Mouse (Mus musculus) neural tube, embryonic 15.5 days (tissue): ENCODE data around the gene Map3k11. TPM values are rescaled to one million over a fixed set of nuclear protein-coding genes. Genes with fewer than 3 reads are reported as not detected.

ENCODE experiments used
- ATAC-seq: fragments of 200-750 bp; cut with Nextera tagmentation; 2 replicates; pipeline ENCODE4 v1.8.0; 2017; ENCODE audit warnings: mild to moderate bottlenecking, moderate TSS enrichment, moderate library complexity; ENCODE audit not compliant: low FRiP score
- H3K27ac ChIP-seq: fragments of 300-500 bp; sonication (generic); replicated peaks from 2 replicates; pipeline ENCODE4 v1.5.1; 2015; ENCODE audit warnings: mild to moderate bottlenecking, inconsistent platforms
- H3K27me3 ChIP-seq: fragments of 300-500 bp; sonication (generic); replicated peaks from 2 replicates; pipeline ENCODE4 v1.6.1; 2015; ENCODE audit warnings: inconsistent platforms
- H3K36me3 ChIP-seq: fragments of 300-500 bp; sonication (generic); 2 replicates; pipeline ENCODE4 v1.6.1; 2015; ENCODE audit warnings: inconsistent platforms
- H3K4me1 ChIP-seq: fragments of 300-500 bp; sonication (generic); 2 replicates; pipeline ENCODE4 v1.6.1; 2015; ENCODE audit warnings: inconsistent platforms
- H3K4me2 ChIP-seq: fragments of 300-500 bp; sonication (generic); 2 replicates; pipeline ENCODE4 v1.6.1; 2015; ENCODE audit warnings: inconsistent platforms, mild to moderate bottlenecking, moderate library complexity
- H3K4me3 ChIP-seq: fragments of 300-500 bp; sonication (generic); replicated peaks from 2 replicates; pipeline ENCODE4 v1.5.1; 2015; ENCODE audit warnings: mild to moderate bottlenecking, inconsistent platforms
- H3K9ac ChIP-seq: fragments of 300-500 bp; sonication (generic); replicated peaks from 2 replicates; pipeline ENCODE4 v1.6.1; 2015; ENCODE audit warnings: mild to moderate bottlenecking, inconsistent platforms
- H3K9me3 ChIP-seq: fragments of 300-500 bp; sonication (generic); replicated peaks from 2 replicates; pipeline ENCODE4 v1.6.1; 2016; ENCODE audit warnings: inconsistent platforms
- WGBS: fragments of 180-500 bp; shearing (Covaris S2); methylation state at CpG from one replicate; pipeline ENCODE4 v1.1.7; 2015; ENCODE audit warnings: mixed read lengths; 5-methylcytosine and 5-hydroxymethylcytosine counted together
- microRNA-seq: library from miRNA; unstranded; fragments of <30 nt; microRNA quantifications from one replicate; pipeline ENCODE4, GENCODE M21; 2017
- polyA plus RNA-seq: library from polyadenylated mRNA; unstranded; fragments of >200 nt; fragmentation: Nextera tagmentation; extraction: Ambion mirVana; gene quantifications from 2 replicates; pipeline ENCODE4 v1.2.1, GENCODE M21; 2015

Map3k11 gene
- polyA plus RNA-seq, 1 experiment from 2014 or later, result 12.7 TPM

DNA sequence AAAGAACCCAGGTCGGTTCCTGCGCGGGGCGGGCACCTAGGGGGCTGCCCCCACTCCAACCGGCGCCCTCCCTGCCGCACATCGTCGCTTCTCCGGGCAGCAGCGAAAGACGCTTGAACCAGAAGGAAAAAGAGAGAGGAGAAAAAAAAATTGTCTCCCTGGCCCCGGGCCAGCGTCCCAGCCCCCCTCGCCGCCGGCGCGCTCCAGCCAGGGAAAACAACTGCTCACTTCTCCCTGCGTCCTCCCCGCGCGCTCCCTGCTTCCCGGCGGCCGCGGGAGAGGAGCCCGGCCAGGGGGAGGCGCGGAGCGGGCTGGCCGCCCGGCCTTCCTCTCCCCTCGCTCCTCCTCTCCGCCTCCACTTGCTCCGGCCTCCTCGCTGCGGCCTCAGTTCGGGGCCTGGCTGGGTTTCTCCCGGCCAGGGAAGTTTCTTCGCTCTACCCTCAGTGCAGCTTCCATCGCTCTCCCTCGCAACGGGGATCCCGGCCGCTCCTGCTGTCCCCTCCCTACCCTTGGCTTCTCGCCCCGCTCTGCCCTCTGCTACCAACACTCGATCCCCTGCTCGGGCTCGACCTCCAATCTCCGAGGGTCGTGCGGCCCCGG is 53.2 kb downstream of the Map3k11 start:
- Histone ChIP-seq H3K4me2 (peak overlapping the region; percentile 98), H3K36me3 (no peaks in the 10 kb centered on the region), H3K4me1 (peaks cover 62% of the 10 kb centered on the region), H3K27ac (peak overlapping the region; percentile 86), H3K9me3 (no peaks in the 10 kb centered on the region), H3K4me3 (peak overlapping the region; percentile 57), H3K9ac (peak overlapping the region; percentile 70), H3K27me3 (peaks cover 58% of the 10 kb centered on the region)
- under 1% methylated on average over 48 of the region's 55 CpGs for WGBS
- peak; percentile 56; the same call in 1 of the 2 replicates for ATAC-seq

DNA sequence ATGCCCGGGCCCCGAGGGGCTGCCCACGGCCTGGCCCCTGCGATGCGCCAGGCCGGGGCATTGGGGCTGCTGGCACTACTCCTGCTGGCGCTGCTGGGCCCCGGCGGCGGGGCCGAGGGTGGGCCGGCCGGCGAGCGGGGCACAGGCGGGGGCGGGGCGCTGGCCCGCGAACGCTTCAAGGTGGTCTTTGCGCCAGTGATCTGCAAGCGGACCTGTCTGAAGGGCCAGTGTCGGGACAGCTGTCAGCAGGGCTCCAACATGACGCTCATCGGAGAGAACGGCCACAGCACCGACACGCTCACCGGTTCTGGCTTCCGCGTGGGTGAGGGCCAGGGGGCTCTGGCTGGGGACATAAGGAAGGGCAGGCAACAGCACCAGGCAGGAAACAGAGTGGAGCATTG is 53.7 kb downstream of the Map3k11 start:
- Histone ChIP-seq H3K4me2 (peak overlapping the region; percentile 98), H3K27ac (peak overlapping the region; percentile 86), H3K4me1 (peaks cover 64% of the 10 kb centered on the region), H3K9me3 (no peaks in the 10 kb centered on the region), H3K36me3 (no peaks in the 10 kb centered on the region), H3K9ac (peak overlapping the region; percentile 70), H3K4me3 (peak overlapping the region; percentile 57), H3K27me3 (peaks cover 57% of the 10 kb centered on the region)
- 1% methylated on average over 31 of the region's 32 CpGs for whole genome bisulfite sequencing
- ATAC-seq, result peak; percentile 45; the same call in 1 of the 2 replicates

DNA sequence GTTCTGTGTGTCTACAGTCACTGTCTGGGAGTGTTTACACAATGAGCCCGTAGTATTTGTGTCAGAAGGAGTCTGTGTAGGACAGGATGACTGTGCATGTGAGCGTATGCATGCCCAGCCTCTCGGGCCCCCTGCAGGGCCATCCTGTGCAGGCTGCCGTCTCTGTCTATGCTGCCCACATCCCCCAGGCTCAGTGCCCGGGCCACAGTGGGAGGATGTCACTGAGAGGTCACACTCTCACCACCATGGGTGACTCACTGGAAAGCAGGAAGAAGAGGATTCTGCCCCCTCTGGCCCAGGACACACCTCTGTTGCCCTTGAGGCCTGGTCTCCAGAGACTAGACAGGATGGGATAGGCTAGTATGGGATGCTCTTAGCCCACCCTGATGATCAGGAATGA is 55.0 kb downstream of the Map3k11 start:
- H3K27ac ChIP-seq, result no peak overlapping the region
- peaks cover 58% of the 10 kb centered on the region for H3K27me3 ChIP-seq
- H3K4me1 ChIP-seq, result peaks cover 64% of the 10 kb centered on the region
- no peak for ATAC-seq
- WGBS, result 44% methylated on average over 5 of the region's 5 CpGs
- H3K9ac ChIP-seq, result 0 out of 2 replicates have a peak overlapping the region, but pooled peaks have one; percentile 9
- peak overlapping the region; percentile 98; the same call in 1 of the 2 replicates for H3K4me2 ChIP-seq
- peak overlapping the region; percentile 57; the same call in 1 of the 2 replicates for H3K4me3 ChIP-seq
- no peaks in the 10 kb centered on the region for H3K36me3 ChIP-seq
- H3K9me3 ChIP-seq, result no peaks in the 10 kb centered on the region

DNA sequence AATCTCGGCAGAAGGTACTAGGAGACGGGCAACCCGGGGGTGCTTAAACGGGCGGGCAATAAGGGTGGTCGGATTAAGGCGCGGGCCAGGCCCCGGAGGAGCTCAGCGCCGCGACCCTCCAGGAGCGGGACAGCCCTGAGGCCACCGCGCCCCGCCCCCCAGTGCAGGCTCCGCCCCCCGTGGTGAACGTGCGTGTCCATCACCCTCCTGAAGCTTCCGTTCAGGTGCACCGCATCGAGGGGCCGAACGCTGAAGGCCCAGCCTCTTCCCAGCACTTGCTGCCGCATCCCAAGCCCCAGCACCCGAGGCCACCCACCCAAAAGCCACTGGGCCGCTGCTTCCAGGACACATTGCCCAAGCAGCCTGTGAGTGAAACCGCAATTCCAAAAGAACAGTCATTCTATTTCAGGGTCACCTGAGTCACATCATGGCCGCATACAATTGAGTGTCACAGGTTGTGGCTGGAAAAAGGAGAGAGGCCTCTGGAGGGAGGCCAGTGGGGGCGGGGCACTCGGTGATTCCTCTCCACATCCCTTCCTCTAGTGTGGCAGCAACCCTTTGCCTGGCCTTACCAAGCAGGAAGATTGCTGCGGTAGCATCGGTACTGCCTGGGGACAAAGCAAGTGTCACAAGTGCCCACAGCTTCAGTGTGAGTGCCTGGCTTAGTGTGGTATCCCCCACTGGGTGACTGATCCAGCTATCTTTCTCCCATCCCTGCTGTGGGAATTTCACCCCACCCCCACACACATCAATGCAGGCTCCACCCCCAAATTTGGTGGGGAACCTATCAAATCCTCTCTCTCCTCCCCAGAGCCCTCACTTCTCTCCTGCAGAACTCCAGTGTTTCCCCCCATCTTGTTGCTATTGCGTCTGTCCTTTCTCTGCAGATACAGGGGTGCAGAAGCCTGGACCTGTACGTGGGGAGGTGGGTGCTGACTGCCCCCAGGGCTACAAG is 57.5 kb downstream of the Map3k11 start:
- Histone ChIP-seq H3K9me3 (no peaks in the 10 kb centered on the region), H3K27ac (peak overlapping the region; percentile 23; the same call in 1 of the 2 replicates), H3K9ac (peak overlapping the region; percentile 44), H3K36me3 (no peaks in the 10 kb centered on the region), H3K4me3 (peak overlapping the region; percentile 28), H3K4me1 (peaks cover 52% of the 10 kb centered on the region), H3K4me2 (peak overlapping the region; percentile 57), H3K27me3 (peaks cover 70% of the 10 kb centered on the region)
- peak; percentile 54 for ATAC-seq
- WGBS, result 6% methylated on average over 36 of the region's 36 CpGs

DNA sequence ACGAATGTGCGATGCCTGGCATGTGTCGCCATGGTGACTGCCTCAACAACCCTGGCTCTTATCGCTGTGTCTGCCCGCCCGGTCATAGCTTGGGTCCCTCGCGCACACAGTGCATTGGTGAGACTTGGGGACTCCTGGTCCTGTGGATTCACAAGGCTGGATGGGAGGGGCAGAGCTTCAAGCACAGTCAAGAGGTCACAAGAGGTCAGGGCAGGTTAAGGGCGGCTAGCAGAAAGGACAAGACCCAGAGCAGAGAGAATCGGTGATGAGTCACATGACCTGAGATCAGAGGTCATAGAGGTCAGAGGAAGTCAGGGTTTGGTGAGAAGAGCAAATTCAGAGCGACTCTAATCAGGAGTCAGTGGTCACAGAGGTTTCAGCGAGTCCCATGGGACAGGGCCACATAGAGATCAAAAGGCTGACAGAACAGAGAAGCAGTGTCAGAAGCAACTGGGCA is 58.4 kb downstream of the Map3k11 start:
- Histone ChIP-seq H3K4me2 (peak overlapping the region; percentile 57), H3K9me3 (no peaks in the 10 kb centered on the region), H3K27me3 (peaks cover 79% of the 10 kb centered on the region), H3K27ac (no peak overlapping the region), H3K4me1 (peaks cover 48% of the 10 kb centered on the region), H3K4me3 (no peak overlapping the region), H3K36me3 (no peaks in the 10 kb centered on the region), H3K9ac (no peak overlapping the region)
- 0 out of 2 replicates have a peak, but pooled peaks have one; percentile 26 for ATAC-seq
- WGBS, result 22% methylated on average over 12 of the region's 12 CpGs

DNA sequence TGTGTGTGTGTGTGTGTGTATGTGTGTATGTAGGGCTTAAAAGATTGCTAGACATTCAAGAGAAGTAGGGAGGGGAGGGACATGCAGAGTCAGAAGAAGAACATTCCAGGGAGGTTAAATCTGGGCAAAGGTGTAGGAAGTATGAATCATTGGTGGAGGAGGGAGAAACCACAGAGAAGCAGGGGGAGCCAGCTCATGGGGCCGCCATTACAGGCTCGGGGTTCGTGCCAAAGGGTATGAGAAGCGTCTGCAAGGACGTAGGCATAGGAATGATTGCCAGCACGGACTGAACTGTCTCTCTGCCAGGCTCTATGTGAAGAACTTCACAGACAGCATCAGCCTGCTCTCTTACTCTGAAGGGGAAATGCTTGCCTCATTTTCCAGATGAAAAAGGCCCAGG is 60.9 kb downstream of the Map3k11 start:
- 85% methylated on average over 6 of the region's 6 CpGs for WGBS
- H3K27me3 ChIP-seq, result peaks cover 78% of the 10 kb centered on the region
- no peak for ATAC-seq
- H3K9me3 ChIP-seq, result no peaks in the 10 kb centered on the region
- H3K27ac ChIP-seq, result no peak overlapping the region
- H3K36me3 ChIP-seq, result no peaks in the 10 kb centered on the region
- H3K9ac ChIP-seq, result no peak overlapping the region
- H3K4me1 ChIP-seq, result peaks cover 26% of the 10 kb centered on the region
- no peak overlapping the region for H3K4me3 ChIP-seq
- no peak overlapping the region for H3K4me2 ChIP-seq

DNA sequence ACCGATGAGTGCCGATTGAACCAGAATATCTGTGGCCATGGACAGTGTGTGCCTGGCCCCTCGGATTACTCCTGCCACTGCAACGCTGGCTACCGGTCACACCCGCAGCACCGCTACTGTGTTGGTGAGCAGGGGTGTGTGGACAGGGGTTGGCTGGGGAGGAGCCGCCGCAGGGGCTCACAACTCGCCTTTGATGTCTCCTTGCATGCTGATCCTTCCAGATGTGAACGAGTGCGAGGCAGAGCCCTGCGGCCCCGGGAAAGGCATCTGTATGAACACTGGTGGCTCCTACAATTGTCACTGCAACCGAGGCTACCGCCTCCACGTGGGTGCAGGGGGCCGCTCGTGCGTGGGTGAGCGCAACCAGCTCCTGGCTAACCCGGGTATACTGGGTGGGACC is 62.4 kb downstream of the Map3k11 start:
- no peak overlapping the region for H3K4me2 ChIP-seq
- H3K27me3 ChIP-seq, result peaks cover 77% of the 10 kb centered on the region
- no peaks in the 10 kb centered on the region for H3K9me3 ChIP-seq
- no peak overlapping the region for H3K4me3 ChIP-seq
- ATAC-seq, result no peak
- H3K9ac ChIP-seq, result no peak overlapping the region
- H3K4me1 ChIP-seq, result peaks cover 12% of the 10 kb centered on the region
- H3K36me3 ChIP-seq, result no peaks in the 10 kb centered on the region
- WGBS, result 12% methylated on average over 22 of the region's 22 CpGs
- no peak overlapping the region for H3K27ac ChIP-seq

DNA sequence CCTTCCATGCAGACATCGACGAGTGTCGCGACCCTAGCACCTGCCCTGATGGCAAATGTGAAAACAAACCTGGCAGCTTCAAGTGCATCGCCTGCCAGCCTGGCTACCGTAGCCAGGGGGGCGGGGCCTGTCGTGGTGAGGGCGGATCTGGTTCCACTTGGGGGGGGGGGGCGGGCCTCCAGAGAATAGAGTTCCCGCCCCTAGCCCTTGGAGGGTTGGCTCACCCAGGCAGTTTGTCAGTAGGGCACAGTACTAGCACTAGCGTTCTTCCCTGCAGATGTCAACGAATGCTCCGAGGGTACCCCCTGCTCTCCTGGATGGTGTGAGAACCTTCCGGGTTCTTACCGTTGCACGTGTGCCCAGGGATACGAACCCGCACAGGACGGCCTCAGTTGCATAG is 63.2 kb downstream of the Map3k11 start:
- H3K4me1 ChIP-seq, result peaks cover 9% of the 10 kb centered on the region
- H3K27me3 ChIP-seq, result peaks cover 79% of the 10 kb centered on the region
- ATAC-seq, result no peak
- no peaks in the 10 kb centered on the region for H3K36me3 ChIP-seq
- no peak overlapping the region for H3K9ac ChIP-seq
- H3K4me2 ChIP-seq, result peak overlapping the region; percentile 7
- H3K27ac ChIP-seq, result no peak overlapping the region
- 7% methylated on average over 20 of the region's 20 CpGs for whole genome bisulfite sequencing
- H3K9me3 ChIP-seq, result no peaks in the 10 kb centered on the region
- H3K4me3 ChIP-seq, result no peak overlapping the region

Small RNAs within 50 kb of the gene (microRNA-seq; reads per million reads assigned to microRNA genes)
- not detected for gene Mir6987

Other genes starting within 250 kb of the Map3k11 start
- gene Fosl1, start 241.2 kb upstream of the Map3k11 start, polyA plus RNA-seq, result 0.45 TPM in 1 of 2 replicates, not detected in the other
- gene Ccdc85b, start 230.8 kb upstream of the Map3k11 start, polyA plus RNA-seq, result 12.6 and 15.0 TPM in 2 replicates
- 151 and 154 TPM in 2 replicates for gene Fibp, start 228.1 kb upstream of the Map3k11 start, polyA plus RNA-seq
- gene Ctsw, start 220.2 kb upstream of the Map3k11 start, polyA plus RNA-seq, result 4.5 and 9.0 TPM in 2 replicates
- gene Efemp2, start 214.8 kb upstream of the Map3k11 start, polyA plus RNA-seq, result 54.0 and 62.6 TPM in 2 replicates
- 48.0 and 48.4 TPM in 2 replicates for gene Mus81, start 200.3 kb upstream of the Map3k11 start, polyA plus RNA-seq
- gene Cfl1, start 198.3 kb upstream of the Map3k11 start, polyA plus RNA-seq, result 3,233 and 3,320 TPM in 2 replicates
- gene 1700020D05Rik, start 185.0 kb upstream of the Map3k11 start, polyA plus RNA-seq, result 0.20 and 0.42 TPM in 2 replicates
- gene Snx32, start 178.2 kb upstream of the Map3k11 start, polyA plus RNA-seq, result 82.1 and 103 TPM in 2 replicates
- gene Ovol1, start 128.1 kb upstream of the Map3k11 start, polyA plus RNA-seq, result 0.06 and 2.0 TPM in 2 replicates
- gene Ap5b1, start 120.7 kb upstream of the Map3k11 start, polyA plus RNA-seq, result 2.7 and 4.7 TPM in 2 replicates
- 68.2 and 81.5 TPM in 2 replicates for gene Rnaseh2c, start 86.9 kb upstream of the Map3k11 start, polyA plus RNA-seq
- gene Kat5, start 78.5 kb upstream of the Map3k11 start, polyA plus RNA-seq, result 64.9 and 66.2 TPM in 2 replicates
- 31.6 and 39.2 TPM in 2 replicates for gene Rela, start 51.3 kb upstream of the Map3k11 start, polyA plus RNA-seq
- gene Sipa1, start 25.0 kb upstream of the Map3k11 start, polyA plus RNA-seq, result 19.1 and 21.7 TPM in 2 replicates
- 21.0 and 23.4 TPM in 2 replicates for gene Pcnx3, start 166 bp downstream of the Map3k11 start, polyA plus RNA-seq
- 0.35 and 0.45 TPM in 2 replicates for gene Kcnk7, start 15.6 kb downstream of the Map3k11 start, polyA plus RNA-seq
- 15.9 and 18.6 TPM in 2 replicates for gene Ehbp1l1, start 37.6 kb downstream of the Map3k11 start, polyA plus RNA-seq
- gene Fam89b, start 40.9 kb downstream of the Map3k11 start, polyA plus RNA-seq, result 122 and 138 TPM in 2 replicates
- gene Ltbp3, start 52.2 kb downstream of the Map3k11 start, polyA plus RNA-seq, result 15.6 and 19.1 TPM in 2 replicates
- 81.6 and 83.1 TPM in 2 replicates for gene Scyl1, start 82.7 kb downstream of the Map3k11 start, polyA plus RNA-seq
- gene Frmd8, start 186.5 kb downstream of the Map3k11 start, polyA plus RNA-seq, result 13.8 and 23.4 TPM in 2 replicates
- 2.0 and 3.9 TPM in 2 replicates for gene Slc25a45, start 189.1 kb downstream of the Map3k11 start, polyA plus RNA-seq
- 8.9 and 10.0 TPM in 2 replicates for gene Tigd3, start 205.4 kb downstream of the Map3k11 start, polyA plus RNA-seq
- gene Dpf2, start 224.3 kb downstream of the Map3k11 start, polyA plus RNA-seq, result 95.7 and 115 TPM in 2 replicates
- gene Cdc42ep2, start 236.1 kb downstream of the Map3k11 start, polyA plus RNA-seq, result 19.3 and 20.9 TPM in 2 replicates